Mouse (Mus musculus) c-Kit-positive CD71-negative TER-119-negative erythroid progenitor cells, embryonic 14.5 days (primary cell): ENCODE data around the gene Sema3b.

Source experiments
- DNase-seq: peaks from one replicate; pipeline ENCODE4 v3.0.0-alpha.2; 2013; ENCODE audit warnings: low read depth

Sema3b gene

GRCm38 (mm10) chr9:107608741-107609432 is at the start of gene Sema3b:
Gene Sema3b, minus strand, starts transcription at chr9:107609229.
- no peak for DNase-seq

GRCm38 (mm10) chr9:107658096-107658495 is 49.1 kb upstream of the Sema3b start:
- DNase-seq = no peak

GRCm38 (mm10) chr9:107657144-107657543 is 48.1 kb upstream of the Sema3b start:
- no peak for DNase-seq

GRCm38 (mm10) chr9:107654585-107654984 is 45.6 kb upstream of the Sema3b start:
- no peak for DNase-seq

GRCm38 (mm10) chr9:107653474-107653873 is 44.4 kb upstream of the Sema3b start:
- DNase-seq = no peak

- DNase-seq = no peak
Observed at GRCm38 (mm10) chr9:107650708-107651481, 41.9 kb upstream of the Sema3b start.

- no peak for DNase-seq
Observed at GRCm38 (mm10) chr9:107650225-107650624, 41.2 kb upstream of the Sema3b start.

DNA sequence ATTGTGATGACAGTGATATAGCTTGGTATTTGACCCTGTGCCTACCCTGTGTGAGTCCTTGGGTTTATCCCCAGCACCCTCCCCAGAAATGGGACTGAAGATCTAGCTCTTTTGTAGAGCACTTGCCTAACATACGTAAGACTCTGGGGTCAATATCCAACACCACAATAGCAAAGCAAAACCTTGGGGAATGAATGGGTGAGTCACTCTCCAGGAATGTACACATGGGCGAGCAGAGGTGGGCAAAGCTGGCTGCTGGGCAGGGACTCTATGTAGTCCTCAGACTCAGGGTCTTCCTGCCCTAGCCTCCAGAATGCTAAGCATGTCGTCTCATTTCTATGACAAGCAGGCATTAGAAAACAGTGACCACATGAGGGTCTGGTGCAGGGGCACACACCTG is 39.7 kb upstream of the Sema3b start:
- no peak for DNase-seq

- no peak for DNase-seq
Observed at GRCm38 (mm10) chr9:107646975-107647374, 37.9 kb upstream of the Sema3b start.

DNA sequence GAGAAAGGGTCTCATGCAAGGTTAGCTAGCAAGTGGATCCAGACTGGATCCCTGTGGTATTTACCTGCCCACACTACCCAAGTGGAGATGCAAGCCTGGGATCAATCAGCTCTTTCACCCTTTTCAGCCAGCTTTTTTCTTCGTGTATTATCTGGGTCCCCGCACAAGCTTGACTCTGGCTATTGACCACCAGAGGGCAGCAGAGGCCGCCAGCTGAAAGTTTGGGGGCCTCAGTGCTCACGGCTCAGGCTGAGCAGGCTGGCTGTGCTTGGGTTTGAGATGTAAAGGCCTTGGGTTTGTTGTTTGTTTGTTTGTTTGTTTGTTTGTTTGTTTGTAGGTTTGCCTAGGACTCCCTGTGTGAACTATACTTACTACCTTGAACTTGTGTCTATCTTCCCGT is 36.5 kb upstream of the Sema3b start:
- peak; percentile 86 for DNase-seq

- no peak for DNase-seq
Observed at GRCm38 (mm10) chr9:107645153-107645510, 36.1 kb upstream of the Sema3b start.

- peak; percentile 85 for DNase-seq
Observed at GRCm38 (mm10) chr9:107644495-107645152, 35.6 kb upstream of the Sema3b start.

- DNase-seq = no peak
Observed at GRCm38 (mm10) chr9:107643544-107644214, 34.6 kb upstream of the Sema3b start.

DNA sequence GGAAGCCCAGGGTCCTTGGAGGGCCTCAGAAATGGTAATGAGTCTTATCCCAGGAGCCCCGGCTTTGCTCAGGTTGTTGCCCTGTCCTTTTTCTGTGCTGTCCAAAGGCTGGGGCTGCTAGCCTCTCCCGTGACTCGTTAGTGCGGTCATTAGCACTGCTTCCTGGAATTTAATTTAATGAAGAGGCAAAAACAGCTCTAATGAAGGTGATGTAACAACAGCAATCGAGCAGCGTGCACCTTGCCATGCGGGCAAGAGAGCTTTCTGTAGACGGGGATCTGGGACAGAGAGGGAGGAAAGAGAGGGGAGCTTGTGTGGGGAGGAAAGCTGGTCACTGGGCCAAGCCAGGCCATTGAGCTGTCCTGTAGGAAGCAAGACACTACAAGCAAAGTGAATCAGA is 32.6 kb upstream of the Sema3b start:
- DNase-seq = no peak

- peak; percentile 58 for DNase-seq
Observed at GRCm38 (mm10) chr9:107640257-107640772, 31.3 kb upstream of the Sema3b start.

- DNase-seq = no peak
Observed at GRCm38 (mm10) chr9:107637070-107637469, 28.0 kb upstream of the Sema3b start.

GRCm38 (mm10) chr9:107635279-107636028 is 26.4 kb upstream of the Sema3b start, which contains the start of gene Gnai2:
Gene Gnai2, minus strand, starts transcription at chr9:107635367.
- DNase-seq = peak; percentile 96

DNA sequence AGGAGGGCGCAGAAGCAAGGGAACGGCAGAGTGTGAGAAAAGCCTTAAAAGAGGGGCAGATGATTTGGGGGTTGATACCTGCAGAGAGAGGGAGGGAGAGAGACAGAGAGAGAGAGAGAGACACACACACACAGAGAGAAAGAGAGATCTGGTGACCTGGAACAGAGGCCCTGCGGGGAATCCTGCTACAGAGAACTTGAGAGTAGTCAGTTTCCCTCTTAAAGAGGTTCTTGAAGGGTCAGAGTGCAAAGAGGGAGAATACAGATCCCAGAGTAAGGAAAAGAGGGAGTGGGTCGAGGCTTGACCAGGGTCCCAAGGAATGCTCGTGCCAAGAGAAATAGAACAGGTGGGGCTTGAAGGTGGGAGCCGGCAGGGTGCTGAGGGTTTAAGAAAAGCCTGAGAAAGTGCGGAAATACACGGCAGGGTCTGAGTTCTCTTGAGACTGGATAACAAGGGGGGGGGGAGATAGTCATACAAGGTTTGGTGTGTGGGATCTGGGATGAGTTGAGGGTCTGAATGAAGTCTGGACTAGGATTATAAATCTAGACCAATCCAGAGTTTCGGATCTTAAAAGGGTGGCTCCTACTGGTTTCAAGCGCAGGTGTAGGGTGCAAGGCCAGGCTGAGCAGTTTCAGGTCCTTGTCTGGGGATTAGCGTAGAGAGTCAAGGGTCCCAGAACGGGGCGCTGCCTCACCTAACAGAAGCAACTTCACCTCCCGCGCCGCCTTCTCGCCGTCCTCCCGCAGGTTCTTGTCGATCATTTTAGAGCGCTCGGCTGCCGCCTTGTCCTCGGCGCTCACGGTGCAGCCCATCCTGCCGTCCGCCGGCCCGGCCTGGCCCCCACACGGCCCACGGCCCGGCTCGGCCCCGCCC is 25.6 kb upstream of the Sema3b start:
- DNase-seq = no peak

GRCm38 (mm10) chr9:107633661-107634405 is 24.8 kb upstream of the Sema3b start:
- DNase-seq = no peak
